Mouse (Mus musculus): ENCODE data around the gene Clcn5.

Clcn5 gene

GRCm38 (mm10) chrX:7188311-7188807, 130.8 kb downstream of the Clcn5 start:
- peak; percentile 7 for DNase-seq

- DNase-seq: no peak
Observed at GRCm38 (mm10) chrX:7187455-7188310, 131.5 kb downstream of the Clcn5 start.

GRCm38 (mm10) chrX:7170156-7170555, 149.0 kb downstream of the Clcn5 start:
- no peak for DNase-seq

GRCm38 (mm10) chrX:7168799-7169198, 150.4 kb downstream of the Clcn5 start:
- DNase-seq: no peak

GRCm38 (mm10) chrX:7157976-7158375, 161.2 kb downstream of the Clcn5 start:
- peak; percentile 6 for DNase-seq

GRCm38 (mm10) chrX:7156026-7156732, 163.0 kb downstream of the Clcn5 start:
- DNase-seq: no peak

GRCm38 (mm10) chrX:7150129-7150528, 169.0 kb downstream of the Clcn5 start:
- no peak for DNase-seq

- no peak for DNase-seq
Observed at GRCm38 (mm10) chrX:7146156-7146555, 173.0 kb downstream of the Clcn5 start.

GRCm38 (mm10) chrX:7121618-7122280, 197.4 kb downstream of the Clcn5 start:
- no peak for DNase-seq

- no peak for DNase-seq
Observed at GRCm38 (mm10) chrX:7114885-7115284, 204.3 kb downstream of the Clcn5 start.

Measured in liver (tissue).